Mouse (Mus musculus) T-helper 2 cell (primary cell): Measurements from ENCODE around the gene 1700021F05Rik.
"Not testable (repeated sequence)": the region's sequence is repeated elsewhere in the genome, so short reads cannot be mapped to it uniquely, and the experiment has no call there.

Experiments used
- in situ Hi-C: fragments of 300-600 bp; cut with MboI, MseI; formaldehyde crosslinking; loops from one replicate; pipeline ENCODE4 v1.15.1; 2025; ENCODE audit warnings: high pct_unique_total_duplicates

Gene 1700021F05Rik

DNA sequence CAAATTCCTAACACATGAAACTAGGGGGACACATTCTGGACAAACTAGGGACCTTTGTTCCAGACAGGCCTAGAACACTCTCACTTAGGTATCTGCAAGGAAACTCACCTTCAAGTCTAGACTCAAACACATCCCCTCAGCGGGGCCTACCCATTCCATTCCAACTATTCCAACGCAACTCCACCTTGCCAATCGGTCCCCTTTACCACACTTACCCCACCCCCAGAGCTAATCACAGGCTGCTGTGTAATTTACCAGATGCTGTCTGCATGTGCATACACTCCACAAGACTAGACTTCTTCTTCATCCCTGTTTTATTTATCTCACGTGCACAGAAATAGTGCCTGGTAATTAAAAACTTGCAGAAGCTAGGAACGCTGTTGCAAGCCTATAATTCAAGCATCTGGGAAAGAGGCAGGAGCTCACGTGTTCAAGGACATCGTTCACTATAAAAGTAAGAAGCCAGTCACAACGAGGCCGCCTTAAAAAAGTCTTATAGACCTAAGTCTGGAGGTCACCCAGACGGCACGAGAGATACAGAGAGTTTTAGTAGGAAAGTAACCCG lies 966 bp downstream of the 1700021F05Rik start:
- in situ Hi-C loops, result no loop called here

DNA sequence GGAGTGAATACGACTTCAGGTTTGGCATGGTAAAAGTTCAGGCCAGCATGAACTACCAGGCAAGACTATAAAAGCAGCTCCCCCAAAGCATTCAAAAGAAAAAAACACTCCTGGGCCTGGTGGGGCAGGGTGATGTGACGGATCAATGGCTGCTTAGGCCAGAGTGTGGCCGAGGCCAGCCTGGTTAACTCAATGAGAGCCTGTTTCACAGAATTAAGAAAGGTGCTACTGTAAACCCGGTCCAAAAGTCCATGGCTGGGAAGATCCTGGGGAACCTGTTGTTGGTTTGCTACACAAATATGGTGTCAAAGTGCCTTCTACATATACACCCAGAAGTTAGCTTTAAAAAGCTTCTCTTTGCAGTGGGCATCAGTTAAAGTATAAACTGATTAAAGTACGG lies 2.0 kb downstream of the 1700021F05Rik start:
- in situ Hi-C loops, result no loop called here

DNA sequence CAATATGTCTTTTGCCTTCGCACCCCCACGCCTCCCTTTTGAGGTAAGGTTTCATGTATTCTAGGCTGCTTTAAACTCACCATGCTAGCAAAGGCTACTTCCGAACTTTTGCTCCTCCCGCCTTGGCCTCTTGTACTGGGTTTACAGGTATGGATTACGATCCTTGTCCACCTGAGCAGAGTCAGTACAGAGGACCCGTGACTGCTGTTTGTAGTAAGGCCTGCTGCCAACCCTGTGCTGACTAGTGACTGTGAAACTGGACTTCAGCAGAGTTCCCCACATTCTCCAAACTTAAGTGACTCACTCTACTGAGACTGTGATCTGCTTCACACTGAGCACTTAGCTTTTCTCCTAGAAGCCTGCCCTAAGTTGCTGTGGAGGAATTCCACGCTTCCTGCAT lies 3.1 kb downstream of the 1700021F05Rik start:
- in situ Hi-C loops, result no loop called here

DNA sequence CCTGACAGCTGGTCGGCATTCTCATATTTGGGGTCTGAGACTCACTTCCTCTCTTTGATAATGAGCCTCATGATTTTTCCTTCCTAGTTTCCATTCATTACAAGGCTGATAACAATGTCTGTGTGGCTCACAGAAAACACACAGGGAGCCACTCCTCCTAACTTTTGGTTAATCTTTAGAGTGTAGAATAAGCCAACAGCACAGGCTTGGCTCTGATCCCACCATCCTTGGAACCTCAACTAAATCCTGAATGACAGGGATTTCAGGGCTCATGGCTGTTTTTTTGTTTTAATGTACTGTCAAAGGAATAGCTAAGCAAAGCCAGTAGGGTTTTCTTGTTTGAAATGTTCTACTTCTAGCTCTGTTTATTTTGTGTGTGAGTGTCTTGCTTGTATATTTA lies 6.4 kb downstream of the 1700021F05Rik start:
- in situ Hi-C loops, result no loop called here

DNA sequence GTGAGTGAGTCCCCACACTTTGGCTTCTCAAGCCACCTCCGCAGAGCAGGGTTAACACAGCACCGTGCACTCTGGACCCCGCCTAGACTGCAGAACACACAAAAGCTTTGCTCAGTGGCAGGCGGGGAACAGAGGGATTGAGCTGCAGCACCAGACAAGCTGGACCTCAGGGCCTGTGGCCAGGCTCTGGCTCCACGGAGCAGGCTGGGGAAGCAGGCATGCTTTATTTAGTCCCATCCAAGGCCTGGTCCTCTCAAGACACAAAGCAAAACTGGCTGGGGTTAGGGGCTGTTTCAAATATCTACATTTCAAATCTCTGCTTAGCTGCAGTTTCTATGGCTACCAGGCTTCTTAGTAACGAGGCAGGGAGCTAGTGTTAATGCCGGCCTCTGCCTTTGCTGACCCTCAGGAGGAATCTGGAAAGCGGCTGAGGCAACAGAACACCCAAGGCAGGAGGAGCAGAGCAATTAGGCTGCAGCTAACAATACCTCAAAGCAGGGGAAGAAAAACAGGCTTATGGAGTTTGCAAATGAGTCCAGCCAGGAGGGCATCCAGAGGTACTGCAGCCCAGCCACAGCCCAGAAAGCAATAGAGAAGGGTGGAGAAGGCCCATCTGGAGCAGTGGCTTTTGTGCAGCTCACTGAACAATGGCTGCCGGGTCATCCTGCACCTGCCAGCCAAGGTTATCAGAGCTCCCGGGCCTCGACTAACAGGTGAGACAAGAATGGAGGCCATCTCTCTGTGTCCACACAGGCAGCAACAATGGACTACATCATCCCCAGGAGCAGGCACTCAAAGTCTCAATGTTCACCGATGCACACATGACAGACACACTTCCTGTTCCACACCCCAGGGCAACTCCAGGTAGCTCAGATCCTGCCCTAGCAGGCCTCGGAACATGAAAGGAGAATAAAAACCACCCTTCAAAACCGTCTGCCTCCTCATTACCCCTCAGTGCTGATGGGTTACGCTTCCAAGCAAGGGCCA lies 13.2 kb downstream of the 1700021F05Rik start:
- in situ Hi-C loops, result no loop called here

DNA sequence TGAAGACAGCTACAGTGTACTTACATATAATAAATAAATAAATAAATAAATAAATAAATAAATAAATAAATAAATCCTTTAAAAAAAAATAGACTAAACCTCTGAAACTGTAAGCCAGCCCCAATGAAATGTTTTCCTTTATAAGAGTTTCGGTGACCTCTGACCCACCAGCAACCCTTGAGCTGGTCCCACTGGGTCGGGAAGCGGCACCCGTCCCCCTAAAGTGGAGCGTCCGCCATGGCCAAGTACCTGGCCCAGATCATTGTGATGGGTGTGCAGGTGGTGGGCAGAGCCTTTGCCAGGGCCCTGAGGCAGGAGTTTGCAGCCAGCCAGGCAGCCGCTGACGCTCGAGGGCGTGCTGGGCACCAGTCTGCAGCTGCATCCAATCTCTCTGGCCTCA lies 16.9 kb downstream of the 1700021F05Rik start, which contains the start of gene Gm9803:
Gene Gm9803 (plus strand): TSS at position 154 of the 400 bp plus-strand sequence.
- in situ Hi-C loops, result not testable (repeated sequence)

DNA sequence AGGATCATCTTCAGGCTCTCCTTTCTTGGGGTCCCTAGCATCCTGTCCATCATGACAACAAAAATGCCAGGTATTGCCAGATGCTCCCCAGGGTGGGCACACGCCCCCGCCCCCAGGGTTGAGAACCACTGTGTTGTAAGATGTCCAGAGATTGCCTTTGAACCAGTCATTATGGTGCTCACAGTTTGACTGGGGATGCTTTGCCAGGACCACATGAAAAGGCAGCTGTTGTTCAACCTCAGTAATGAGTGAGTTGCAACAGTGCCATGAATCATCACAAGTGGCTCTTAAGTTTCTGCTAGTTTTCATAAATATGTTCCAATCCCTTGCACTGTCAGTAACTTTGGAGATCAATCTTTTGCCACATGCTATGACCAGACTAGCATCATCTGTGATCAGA lies 20.8 kb downstream of the 1700021F05Rik start:
- in situ Hi-C loops, result no loop called here

DNA sequence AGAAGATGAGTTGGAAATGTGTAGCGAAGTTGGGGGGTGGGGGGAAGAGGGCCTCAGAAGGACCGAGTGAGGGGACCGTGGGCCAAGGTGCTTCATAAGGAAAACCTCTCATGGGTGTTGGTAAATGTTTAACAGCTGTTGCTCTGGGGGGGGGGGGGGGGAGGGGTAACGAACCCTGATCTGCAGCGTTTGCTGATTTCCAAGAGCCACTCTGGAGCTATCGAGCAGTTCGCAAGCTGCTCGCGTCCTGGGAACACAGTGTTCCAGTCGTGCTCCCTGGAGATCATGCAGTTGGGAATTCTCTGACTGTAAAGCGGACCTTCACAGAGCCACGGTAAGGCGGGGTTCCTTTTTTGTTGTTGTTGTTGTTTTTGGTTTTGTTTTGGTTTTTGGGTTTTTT lies 22.4 kb downstream of the 1700021F05Rik start:
- in situ Hi-C loops, result no loop called here

DNA sequence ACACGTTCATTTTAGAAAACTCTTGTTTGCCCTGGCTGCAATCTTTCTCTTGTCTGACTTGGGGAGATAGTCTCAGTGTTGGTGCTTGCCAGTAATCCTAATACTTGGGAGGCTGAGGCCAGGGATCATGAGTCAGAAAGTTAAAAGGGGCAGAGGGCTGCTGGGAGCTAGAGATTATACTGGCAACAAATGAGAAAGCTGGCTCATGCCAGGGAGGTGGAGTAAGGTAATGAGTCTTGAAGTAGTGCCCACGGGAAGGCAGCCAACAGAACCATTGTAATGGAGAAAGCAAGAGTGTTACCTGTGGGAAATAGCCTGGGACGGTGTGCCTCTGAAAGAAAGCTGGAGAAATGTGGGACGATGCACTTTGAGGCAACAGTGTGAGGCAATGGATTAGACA lies 23.0 kb downstream of the 1700021F05Rik start:
- in situ Hi-C loops, result no loop called here

DNA sequence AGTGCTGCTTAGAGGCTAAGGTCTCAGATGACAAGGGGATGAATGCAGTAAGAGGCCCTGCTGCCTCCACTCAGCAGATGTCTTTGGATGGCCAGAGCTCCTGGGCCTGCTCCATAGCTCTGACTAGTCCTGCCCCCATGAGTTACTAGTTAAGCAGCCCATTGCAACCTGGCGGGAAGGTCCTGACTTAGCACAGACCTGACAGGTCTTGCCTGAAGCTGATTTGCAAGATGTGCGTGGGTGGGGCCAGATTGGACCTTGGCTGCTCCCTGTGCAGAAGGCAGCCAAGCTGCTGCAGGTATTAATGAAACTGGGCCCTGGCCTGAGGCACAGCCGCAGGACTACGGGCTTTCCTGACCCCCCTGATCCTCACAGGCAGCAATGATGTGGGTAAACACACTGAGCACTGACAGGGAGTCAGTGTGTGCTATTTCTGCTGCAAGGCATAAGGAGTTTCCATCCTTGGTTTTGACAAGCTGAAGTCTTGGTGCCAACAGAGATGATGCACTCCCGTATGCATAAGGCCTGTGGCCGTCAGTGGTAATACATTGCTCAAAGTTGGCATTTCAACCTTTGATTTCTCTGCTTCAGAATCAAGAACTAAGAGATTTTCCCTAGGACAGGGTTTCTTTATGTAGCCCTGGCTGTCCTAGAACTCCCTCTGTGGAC lies 23.7 kb downstream of the 1700021F05Rik start:
- in situ Hi-C loops, result no loop called here

DNA sequence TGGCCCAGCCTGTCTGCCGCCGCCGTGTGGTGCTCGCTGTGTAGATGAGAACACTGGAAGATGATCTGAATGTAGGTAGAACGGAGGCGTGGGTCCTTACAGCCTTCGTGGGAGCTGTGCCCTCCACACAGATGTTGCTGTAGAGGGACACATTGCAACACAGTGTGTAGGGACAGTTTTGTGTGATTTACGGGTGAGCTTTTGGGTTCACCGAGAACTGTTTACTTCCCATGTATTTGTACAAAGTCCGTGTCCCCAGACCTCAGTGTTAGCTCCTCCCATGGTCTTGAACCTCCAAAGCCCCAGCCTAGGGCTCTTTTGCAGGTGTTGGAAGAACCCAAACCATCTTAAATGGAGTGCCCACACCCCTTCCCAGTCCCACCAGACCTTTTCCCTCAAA lies 27.8 kb downstream of the 1700021F05Rik start:
- in situ Hi-C loops, result no loop called here

DNA sequence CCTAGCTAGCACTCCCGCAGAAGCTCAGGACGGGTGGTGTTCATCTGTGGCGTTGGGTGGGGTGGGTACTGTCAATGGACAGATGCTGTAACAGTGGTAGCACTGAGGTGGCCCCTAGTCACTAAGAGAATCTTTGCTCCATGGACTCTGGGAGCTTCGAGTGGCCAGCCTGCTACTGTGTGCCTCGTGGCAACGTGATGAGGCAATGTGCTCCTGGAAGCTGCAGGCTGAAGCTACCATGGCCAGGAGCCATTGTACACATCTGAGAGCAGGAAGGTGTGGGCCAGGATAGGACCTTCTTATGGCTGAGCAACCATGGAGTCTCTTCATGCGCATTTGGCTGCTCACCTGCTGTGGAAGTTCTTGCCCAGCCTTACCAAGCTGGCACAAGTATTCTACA lies 31.6 kb downstream of the 1700021F05Rik start:
- in situ Hi-C loops, result no loop called here

DNA sequence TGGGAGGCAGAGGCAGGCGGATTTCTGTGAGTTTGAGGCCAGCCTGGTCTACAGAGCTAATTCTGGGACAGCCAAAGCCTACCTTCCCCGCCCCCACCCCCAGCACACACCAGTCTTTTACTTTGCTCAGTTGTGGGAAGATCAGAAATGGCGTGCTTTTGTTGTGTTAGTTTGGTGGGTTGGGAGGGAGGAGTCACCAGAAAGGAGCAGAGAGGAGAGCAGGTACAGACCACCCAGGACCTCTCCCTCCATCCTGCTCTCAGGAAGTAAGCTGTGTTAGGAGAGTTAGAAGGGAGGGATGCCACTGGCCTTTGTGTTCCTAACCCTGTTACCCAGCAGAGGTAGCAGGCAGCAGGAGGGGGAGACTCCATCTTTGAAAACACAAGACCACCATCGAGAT lies 33.7 kb downstream of the 1700021F05Rik start:
- in situ Hi-C loops, result no loop called here

DNA sequence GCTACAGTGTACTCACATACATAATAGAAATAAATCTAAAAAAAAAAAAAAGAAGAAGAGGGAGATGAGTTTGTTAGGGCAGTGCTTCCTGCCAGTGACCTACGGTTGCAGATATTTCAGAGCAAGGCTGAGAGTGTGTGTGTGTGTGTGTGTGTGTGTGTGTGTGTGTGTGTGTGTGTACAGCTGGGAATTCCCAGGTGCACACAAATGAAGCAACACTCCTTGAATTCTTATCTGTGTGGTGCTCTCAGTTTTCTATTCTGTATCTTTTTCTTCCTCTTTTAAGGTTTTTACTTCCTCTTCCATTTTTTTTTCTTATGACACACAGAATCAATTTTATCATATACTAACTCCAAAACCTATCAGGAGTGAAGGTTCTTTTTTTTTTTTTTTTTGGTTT lies 36.5 kb downstream of the 1700021F05Rik start:
- in situ Hi-C loops, result no loop called here

DNA sequence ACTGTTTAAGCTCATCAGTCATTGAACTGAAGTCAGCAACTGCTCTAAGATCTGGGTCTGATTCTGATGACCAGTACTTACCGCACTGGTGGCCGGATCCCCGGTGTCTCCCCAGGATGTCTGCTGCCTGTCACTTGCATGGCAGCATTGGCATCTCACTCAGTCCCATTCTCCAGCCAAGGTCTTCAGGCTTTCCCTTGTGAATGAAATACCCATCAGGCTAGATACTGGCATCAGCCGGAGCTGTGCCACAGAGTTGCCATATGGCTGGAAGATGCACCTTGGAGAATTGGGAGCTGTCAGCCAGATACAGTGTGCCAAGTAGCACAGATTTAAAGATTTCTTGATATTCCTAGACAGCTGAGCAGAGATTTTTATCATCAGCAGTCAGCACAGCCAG lies 38.2 kb downstream of the 1700021F05Rik start:
- in situ Hi-C loops, result no loop called here

DNA sequence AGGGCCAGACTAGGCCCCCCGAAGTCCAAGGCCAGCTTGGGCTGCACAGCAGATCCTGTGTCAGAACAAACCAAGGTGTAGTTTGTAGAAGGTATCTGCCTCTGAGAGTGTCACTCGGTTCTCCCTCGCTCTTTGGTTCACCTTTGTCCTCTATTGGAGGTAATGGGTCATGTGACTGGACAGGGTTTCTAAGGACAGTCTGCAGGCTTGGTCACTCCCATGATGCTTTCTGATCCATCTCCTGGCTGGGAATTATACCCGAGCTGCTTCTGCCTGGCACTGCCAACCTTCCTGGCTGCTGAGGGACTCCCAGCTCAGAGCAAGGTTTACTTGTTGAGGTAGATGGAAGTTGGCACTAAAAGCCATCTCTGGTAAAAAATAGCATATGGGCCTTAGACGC lies 49.9 kb downstream of the 1700021F05Rik start:
- in situ Hi-C loops, result no loop called here

DNA sequence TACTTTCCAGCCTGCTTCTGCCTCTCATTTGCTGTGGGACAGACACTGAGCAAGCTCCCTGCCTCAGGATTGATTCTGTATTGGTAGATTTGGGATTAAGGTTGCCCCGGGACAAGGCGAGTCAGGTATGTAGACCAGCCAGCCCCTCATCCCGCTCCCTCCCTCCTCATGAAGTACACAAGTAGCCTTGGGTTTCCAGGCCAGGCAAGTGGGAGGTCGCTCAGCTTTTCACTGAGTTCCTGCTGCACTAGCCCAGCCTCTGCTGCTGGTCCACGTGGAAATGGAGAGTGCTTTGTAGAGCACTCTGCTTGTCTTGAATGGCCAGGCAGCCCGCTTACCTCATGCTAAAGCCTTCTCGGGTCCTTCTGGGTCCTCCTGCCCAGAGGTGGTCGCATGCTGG lies 50.8 kb downstream of the 1700021F05Rik start:
- in situ Hi-C loops, result no loop called here

DNA sequence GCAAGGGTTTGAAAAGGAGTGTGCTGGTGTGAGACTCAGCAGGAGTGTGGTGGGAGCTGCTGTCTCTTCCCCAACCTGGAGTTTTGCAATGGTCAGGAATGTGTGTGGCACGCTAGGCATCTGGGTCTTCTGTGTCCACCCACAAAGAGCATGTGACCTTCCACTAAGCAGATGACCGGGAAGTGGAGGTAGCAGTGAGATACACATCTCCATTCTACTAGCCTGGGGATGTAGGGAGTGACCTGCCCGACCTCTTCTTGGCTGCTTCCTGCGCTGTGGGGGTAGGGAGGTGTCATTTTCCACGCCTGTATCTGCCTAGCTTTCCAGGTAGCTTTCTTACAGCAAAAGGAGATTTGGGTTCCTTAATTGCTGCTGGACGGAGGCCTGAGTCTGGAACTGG lies 51.2 kb downstream of the 1700021F05Rik start:
- in situ Hi-C loops, result no loop called here

DNA sequence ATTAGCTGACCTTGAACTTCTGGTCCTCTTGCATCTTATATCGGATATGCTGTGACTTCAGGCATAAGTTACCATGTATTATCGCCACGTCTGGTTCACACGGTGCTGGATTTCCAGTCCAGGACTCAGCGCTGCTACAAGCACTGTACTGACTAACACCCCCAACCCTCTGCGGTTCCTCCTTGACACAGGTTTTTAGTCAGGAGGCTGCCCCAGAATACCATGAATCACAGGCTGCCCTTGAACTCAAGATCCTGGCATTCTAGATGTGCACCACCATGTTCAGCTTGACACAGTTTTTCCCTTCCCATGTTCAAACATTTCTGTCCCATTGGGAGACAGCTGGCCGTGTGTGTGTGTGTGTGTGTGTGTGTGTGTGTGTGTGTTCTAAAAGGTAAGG lies 51.7 kb downstream of the 1700021F05Rik start:
- in situ Hi-C loops, result no loop called here

DNA sequence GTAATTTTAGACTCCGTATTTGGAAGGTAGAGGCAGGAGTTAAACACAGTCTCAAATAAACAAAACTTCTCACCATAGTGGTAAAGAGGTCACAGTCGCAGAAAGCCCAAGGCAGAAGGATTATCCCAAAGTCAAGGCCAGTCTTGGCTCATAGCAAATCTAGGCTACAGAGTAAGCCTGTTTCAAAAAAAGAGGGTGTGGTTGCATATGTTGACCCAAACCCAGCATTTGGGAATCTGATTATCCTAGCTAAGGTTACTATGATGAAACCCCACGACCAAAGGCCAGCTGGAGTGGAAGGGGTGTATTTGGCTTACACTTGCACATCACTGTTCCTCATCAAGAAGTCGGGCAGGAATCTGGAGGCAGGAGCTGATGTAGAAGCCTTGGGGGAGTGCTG lies 52.5 kb downstream of the 1700021F05Rik start:
- in situ Hi-C loops, result no loop called here

DNA sequence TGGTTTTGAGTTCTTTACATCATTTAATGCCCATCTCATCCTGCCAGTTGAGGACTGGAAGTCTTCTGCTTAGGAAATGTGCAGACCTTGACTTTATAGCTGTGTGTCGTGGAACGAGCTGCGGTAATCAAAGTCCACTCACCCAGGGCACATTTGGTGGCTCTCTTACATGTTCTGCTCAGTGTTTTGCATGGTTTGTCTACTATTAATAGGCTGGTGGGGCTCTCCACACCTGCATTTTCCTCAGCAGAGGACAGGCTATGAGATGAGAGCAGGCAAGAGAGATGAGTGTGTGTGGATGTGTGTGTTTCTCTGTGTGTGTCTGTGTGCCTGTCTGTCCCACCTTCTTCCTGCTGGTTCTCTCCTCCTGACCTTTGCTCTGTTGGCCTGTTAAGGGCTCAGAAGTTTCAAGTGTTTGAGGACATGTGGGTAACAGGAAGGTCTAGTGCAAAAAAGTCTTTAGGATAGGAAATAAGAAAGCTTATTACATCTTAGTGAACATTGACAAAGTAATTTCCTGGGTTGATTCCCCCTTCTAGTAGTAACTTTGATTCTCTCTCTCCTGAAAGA lies 53.3 kb downstream of the 1700021F05Rik start:
- in situ Hi-C loops, result no loop called here

DNA sequence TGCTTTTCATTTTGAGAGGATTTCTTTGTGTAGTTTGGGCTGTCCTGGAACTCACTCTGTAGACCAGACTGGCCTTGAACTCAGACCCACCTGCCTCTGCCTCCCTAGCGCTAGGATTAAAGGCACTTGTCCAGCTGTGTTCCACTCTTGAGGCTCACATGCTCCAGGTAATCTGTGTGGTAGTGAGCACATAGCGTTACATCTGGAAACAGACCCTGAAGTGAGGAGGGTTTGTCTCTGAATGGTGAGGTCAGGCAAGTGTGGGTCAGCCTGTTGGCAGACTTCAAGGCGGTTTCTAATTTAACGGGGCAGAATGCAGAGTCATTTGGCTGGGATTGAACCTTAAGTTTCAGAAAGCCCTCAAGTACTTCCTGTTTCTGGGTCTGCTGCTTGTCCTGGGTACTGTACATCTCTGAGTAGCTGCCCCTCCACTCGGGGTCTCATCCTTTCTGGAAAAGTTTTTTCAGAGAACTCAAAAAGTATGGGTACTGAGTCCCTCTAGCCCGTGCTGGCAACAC lies 55.0 kb downstream of the 1700021F05Rik start:
- in situ Hi-C loops, result no loop called here
